Mouse (Mus musculus) midbrain, embryonic 10.5 days (tissue): ENCODE results near the gene Gltp. TPM values are rescaled to one million over a fixed set of nuclear protein-coding genes. Genes with fewer than 3 reads are reported as not detected.
A peak's percentile ranks its signal among the peaks of the same experiment; 100 is the strongest.

Experiments used
- DNase-seq: peaks from one replicate; pipeline ENCODE4 v3.0.0-alpha.2; 2017; ENCODE audit warnings: low spot score
- H3K27ac ChIP-seq: fragments of 300-500 bp; sonication (generic); replicated peaks from 2 replicates; pipeline ENCODE4 v1.5.1; 2016; ENCODE audit warnings: mild to moderate bottlenecking
- H3K27me3 ChIP-seq: fragments of 300-500 bp; sonication (generic); 2 replicates; pipeline ENCODE4 v1.6.1; 2016; ENCODE audit warnings: low read depth, mild to moderate bottlenecking; ENCODE audit not compliant: poor library complexity, severe bottlenecking
- H3K36me3 ChIP-seq: fragments of 300-500 bp; sonication (generic); 2 replicates; pipeline ENCODE4 v1.6.1; 2016; ENCODE audit warnings: mild to moderate bottlenecking, moderate library complexity
- H3K4me1 ChIP-seq: fragments of 300-500 bp; sonication (generic); 2 replicates; pipeline ENCODE4 v1.6.1; 2016
- H3K4me3 ChIP-seq: fragments of 300-500 bp; sonication (generic); 2 replicates; pipeline ENCODE4 v1.5.1; 2016; ENCODE audit warnings: mild to moderate bottlenecking, moderate library complexity
- H3K9me3 ChIP-seq: fragments of 300-500 bp; sonication (generic); replicated peaks from 2 replicates; pipeline ENCODE4 v1.6.1; 2016; ENCODE audit warnings: mild to moderate bottlenecking
- WGBS: fragments of 180-500 bp; shearing (Covaris S2); methylation state at CpG from one replicate; pipeline ENCODE4 v1.1.7; 2016; 5-methylcytosine and 5-hydroxymethylcytosine counted together
- polyA plus RNA-seq: library from polyadenylated mRNA; unstranded; fragments of >200 nt; fragmentation: Nextera tagmentation; extraction: Ambion mirVana; gene quantifications from 2 replicates; pipeline ENCODE4 v1.2.1, GENCODE M21; 2016

Gene Gltp
- polyA plus RNA-seq, 1 experiment from 2014 or later: 81.8 TPM

- Histone ChIP-seq H3K9me3 (0 out of 2 replicates have a peak, but pooled peaks cover 6% of the 10 kb centered on the region), H3K4me1 (no peaks in the 10 kb centered on the region), H3K36me3 (peaks cover 100% of the 10 kb centered on the region), H3K27me3 (no peaks in the 10 kb centered on the region), H3K27ac (no peak overlapping the region), H3K4me3 (no peak overlapping the region)
- no peak for DNase-seq
- 94% methylated on average over 20 of the region's 20 CpGs for WGBS
Measured at GRCm38 (mm10) chr5:114719003-114719927, 28.5 kb upstream of the Gltp start.

- Histone ChIP-seq H3K4me1 (no peaks in the 10 kb centered on the region), H3K9me3 (no peaks in the 10 kb centered on the region), H3K36me3 (peaks cover 100% of the 10 kb centered on the region), H3K27ac (no peak overlapping the region), H3K27me3 (no peaks in the 10 kb centered on the region), H3K4me3 (no peak overlapping the region)
- 90% methylated on average over 13 of the region's 13 CpGs for WGBS
- no peak for DNase-seq
Measured at GRCm38 (mm10) chr5:114718483-114718882, 27.7 kb upstream of the Gltp start.

DNA sequence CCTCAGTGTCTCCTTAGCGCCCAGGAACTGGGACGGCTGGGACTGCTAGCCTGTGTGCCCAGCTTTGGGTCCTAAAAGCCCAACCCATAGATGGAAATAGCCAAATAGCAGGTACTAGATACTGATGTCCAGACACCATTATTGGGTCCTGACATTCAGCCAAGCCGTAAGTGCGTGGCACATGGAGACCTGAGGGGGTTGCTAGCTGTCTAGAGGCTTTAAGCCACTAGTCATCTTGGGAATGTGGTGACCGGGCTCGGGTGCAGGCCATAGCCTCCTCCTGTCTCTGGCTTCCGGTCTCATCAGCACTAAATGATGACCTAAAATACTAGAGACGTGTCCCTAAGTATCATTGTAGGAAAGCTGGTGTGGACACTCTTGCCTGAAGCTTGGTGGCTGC is 27.2 kb upstream of the Gltp start:
- 95% methylated on average over 8 of the region's 8 CpGs for WGBS
- DNase-seq: no peak
- Histone ChIP-seq H3K4me3 (no peak overlapping the region), H3K27ac (no peak overlapping the region), H3K9me3 (no peaks in the 10 kb centered on the region), H3K27me3 (no peaks in the 10 kb centered on the region), H3K36me3 (peaks cover 100% of the 10 kb centered on the region), H3K4me1 (no peaks in the 10 kb centered on the region)

DNA sequence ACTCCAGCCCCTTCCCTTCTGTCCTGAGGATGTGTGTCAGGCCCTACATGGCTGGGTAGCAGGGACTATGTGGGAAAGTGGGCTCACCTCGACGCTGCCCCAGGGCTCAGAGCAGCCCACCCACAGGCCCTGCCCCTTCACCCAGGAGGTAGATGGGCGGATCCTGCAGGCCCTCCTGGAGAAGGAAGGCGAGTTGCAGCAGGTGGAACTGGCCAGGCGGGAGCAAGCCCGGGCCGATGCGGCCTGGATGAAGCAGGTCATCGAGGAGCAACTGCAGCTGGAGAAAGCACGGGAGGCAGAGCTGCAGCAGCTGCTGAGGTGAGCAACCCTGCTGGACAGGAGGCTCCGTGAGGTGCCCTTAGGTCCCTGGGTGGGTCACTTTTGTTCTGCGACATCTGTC is 26.5 kb upstream of the Gltp start:
- 89% methylated on average over 12 of the region's 12 CpGs for WGBS
- DNase-seq: no peak
- no peak overlapping the region for H3K4me3 ChIP-seq
- H3K27me3 ChIP-seq: no peaks in the 10 kb centered on the region
- H3K27ac ChIP-seq: 0 out of 2 replicates have a peak overlapping the region, but pooled peaks have one; percentile 6
- no peaks in the 10 kb centered on the region for H3K9me3 ChIP-seq
- no peaks in the 10 kb centered on the region for H3K4me1 ChIP-seq
- peaks cover 100% of the 10 kb centered on the region for H3K36me3 ChIP-seq

DNA sequence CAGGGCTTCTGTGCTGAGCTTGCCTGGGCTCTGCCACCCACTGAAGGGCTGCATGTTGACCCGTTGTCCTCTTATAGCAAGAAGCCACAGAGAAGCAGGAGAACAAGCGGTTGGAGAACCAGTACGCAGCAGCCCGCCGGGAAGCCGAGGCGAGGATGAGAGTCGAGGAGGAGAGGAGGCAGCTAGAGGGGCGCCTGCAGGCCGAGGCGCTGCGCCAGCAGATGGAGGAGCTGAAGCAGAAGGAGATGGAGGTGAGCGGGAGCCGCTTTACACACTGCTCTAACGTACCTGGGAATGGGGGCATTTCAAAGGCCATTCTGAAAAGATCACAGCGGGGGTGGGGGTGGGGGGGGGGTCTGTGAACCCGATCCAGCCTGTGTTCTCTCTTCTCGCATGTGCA is 23.8 kb upstream of the Gltp start:
- Histone ChIP-seq H3K27ac (no peak overlapping the region), H3K27me3 (no peaks in the 10 kb centered on the region), H3K4me3 (no peak overlapping the region), H3K4me1 (no peaks in the 10 kb centered on the region), H3K36me3 (peaks cover 100% of the 10 kb centered on the region), H3K9me3 (no peaks in the 10 kb centered on the region)
- WGBS: 92% methylated on average over 18 of the region's 18 CpGs
- DNase-seq: no peak

- Histone ChIP-seq H3K9me3 (no peaks in the 10 kb centered on the region), H3K36me3 (peaks cover 54% of the 10 kb centered on the region), H3K4me3 (no peak overlapping the region), H3K4me1 (peaks cover 9% of the 10 kb centered on the region), H3K27me3 (no peaks in the 10 kb centered on the region), H3K27ac (no peak overlapping the region)
- DNase-seq: no peak
- WGBS: 94% methylated on average over 21 of the region's 21 CpGs
Measured at GRCm38 (mm10) chr5:114709357-114709756, 18.6 kb upstream of the Gltp start.

DNA sequence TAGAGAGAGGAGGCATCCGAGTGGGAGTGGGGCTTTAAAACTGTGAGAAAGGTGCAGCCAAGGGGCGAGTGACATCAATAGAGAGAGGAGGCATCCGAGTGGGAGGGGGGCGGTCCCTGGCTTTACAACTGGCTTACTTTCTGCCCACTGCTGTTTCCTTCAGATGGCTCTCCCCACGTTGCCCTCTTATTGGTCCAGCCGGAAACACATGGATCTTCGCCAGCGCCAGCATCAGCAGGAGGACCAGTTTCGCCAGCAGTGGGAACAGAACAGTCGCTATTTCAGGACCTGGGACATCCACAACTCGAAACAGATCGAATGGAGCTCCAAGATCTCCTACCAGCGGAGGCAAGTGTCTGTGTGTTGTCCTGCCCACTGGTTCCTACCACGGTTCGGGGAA is 17.7 kb upstream of the Gltp start:
- 61% methylated on average over 15 of the region's 15 CpGs for WGBS
- DNase-seq: no peak
- Histone ChIP-seq H3K4me1 (peaks cover 9% of the 10 kb centered on the region), H3K27me3 (no peaks in the 10 kb centered on the region), H3K27ac (no peak overlapping the region), H3K9me3 (no peaks in the 10 kb centered on the region), H3K36me3 (peaks cover 45% of the 10 kb centered on the region), H3K4me3 (peak overlapping the region; percentile 90)

- peak within 1 kb of the TSS; percentile 90 for H3K4me3 ChIP-seq
- H3K27ac ChIP-seq: peak within 1 kb of the TSS; percentile 87
- H3K36me3 ChIP-seq: peaks cover 35% of the 10 kb centered on the region
- H3K9me3 ChIP-seq: no peaks in the 10 kb centered on the region
- peak; percentile 95 for DNase-seq
- no peaks in the 10 kb centered on the region for H3K27me3 ChIP-seq
- H3K4me1 ChIP-seq: peaks cover 9% of the 10 kb centered on the region
- 3% methylated on average over 49 of the region's 49 CpGs for WGBS
Measured at GRCm38 (mm10) chr5:114707265-114708068, 16.7 kb upstream of the Gltp start, which contains the start of gene Tchp. Tchp (plus strand) TSS chr5:114707760.

DNA sequence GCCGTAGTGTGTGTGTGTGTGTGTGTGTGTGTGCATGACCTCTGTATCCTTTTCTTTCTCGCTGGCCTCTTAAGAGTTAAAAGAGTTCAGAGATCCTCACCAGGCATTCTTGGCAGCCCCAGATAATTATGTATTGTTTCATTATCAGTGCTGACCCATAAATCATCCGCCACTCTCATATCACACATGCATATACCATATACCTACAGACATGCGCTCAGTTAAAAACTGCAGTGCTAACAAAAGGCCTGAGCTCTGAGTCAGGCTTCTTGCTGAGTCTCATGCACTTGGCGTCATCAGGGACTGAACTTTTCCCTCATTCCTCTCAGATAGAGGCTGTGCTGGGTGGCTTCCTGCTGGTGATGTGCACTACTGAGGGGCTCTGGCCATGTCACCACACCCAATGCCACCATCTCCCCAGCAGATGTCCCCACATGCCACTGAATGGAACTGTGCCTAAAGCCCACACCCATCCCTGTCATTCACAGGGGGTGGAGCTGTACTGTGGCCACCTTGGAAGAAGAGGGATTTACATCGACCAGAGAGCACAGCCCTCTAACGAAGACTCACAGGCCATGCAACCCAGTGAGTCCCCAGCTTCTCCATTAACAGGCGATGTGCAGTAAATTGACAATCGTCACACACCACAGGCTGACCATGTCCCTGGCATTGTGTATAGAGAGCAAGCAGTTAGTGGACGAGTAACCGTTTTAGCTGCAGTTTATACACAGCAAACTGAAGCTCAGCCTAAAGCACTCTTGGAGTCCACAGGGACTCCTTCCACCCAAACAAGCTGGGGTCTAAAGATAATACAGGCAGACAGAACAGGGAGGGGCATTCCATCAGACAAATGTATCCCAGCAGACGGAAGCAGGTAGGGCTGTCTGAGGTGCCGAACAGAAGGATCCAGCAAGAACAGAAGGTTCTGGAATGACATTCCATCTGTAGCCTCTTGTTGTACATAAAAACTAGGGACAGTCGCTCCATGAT is 11.9 kb upstream of the Gltp start:
- Histone ChIP-seq H3K27ac (no peak overlapping the region), H3K36me3 (no peaks in the 10 kb centered on the region), H3K27me3 (no peaks in the 10 kb centered on the region), H3K4me3 (no peak overlapping the region), H3K4me1 (no peaks in the 10 kb centered on the region), H3K9me3 (no peaks in the 10 kb centered on the region)
- DNase-seq: no peak
- 69% methylated on average over 14 of the region's 14 CpGs for WGBS

DNA sequence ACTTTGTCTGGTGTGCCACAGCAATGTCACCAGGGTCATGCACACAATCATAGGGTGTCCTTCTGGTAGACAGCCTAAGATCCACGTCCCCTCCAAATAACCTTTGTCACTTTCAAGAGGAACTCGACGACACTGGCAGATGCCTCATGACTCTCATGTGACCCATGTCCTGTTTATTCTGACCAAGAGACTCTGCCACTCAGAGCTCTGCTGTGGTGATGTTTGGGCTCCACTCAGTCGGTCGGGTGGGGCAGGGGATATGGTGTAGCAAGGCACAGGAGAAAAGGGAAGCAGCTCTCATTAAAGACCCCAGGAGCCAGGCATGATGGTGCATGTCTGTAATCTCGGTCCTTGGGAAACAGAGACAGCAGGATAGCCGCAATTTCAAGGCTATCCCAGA is 8.2 kb upstream of the Gltp start:
- H3K27ac ChIP-seq: no peak overlapping the region
- 82% methylated on average over 7 of the region's 7 CpGs for WGBS
- no peaks in the 10 kb centered on the region for H3K4me1 ChIP-seq
- H3K9me3 ChIP-seq: no peaks in the 10 kb centered on the region
- no peak overlapping the region for H3K4me3 ChIP-seq
- no peak for DNase-seq
- no peaks in the 10 kb centered on the region for H3K36me3 ChIP-seq
- no peaks in the 10 kb centered on the region for H3K27me3 ChIP-seq

GRCm38 (mm10) chr5:114698044-114698746 is 7.4 kb upstream of the Gltp start:
- 92% methylated on average over 19 of the region's 19 CpGs for WGBS
- no peaks in the 10 kb centered on the region for H3K4me1 ChIP-seq
- H3K36me3 ChIP-seq: no peaks in the 10 kb centered on the region
- no peak for DNase-seq
- no peaks in the 10 kb centered on the region for H3K27me3 ChIP-seq
- no peak overlapping the region for H3K4me3 ChIP-seq
- no peaks in the 10 kb centered on the region for H3K9me3 ChIP-seq
- no peak overlapping the region for H3K27ac ChIP-seq
